Mouse (Mus musculus): Measurements from ENCODE around the gene Galnt6. TPM values are rescaled to one million over a fixed set of nuclear protein-coding genes. Genes with fewer than 3 reads are reported as not detected.

Gene Galnt6
- polyA plus RNA-seq, 1 experiment from 2014 or later = 1.6 TPM

GRCm38 (mm10) chr15:100642451-100642850, 86.7 kb downstream of the Galnt6 start:
- no peak overlapping the region for H3K4me2 ChIP-seq (ENCODE audit: low read depth, low read length)
- H3K27ac ChIP-seq (ENCODE audit: low read depth) = no peak overlapping the region
- no peak for TF ChIP-seq CTCF (IDR thresholded peaks at IDR 0.05; ENCODE audit: low read depth)
- no peak for TF ChIP-seq EP300 (IDR thresholded peaks at IDR 0.05; ENCODE audit: low read depth)
- H3K4me1 ChIP-seq (ENCODE audit: insufficient read depth) = no peaks in the 10 kb centered on the region
- no peak for DNase-seq
- no peak overlapping the region for H3K9ac ChIP-seq (replicated peaks)
- H3K36me3 ChIP-seq (replicated peaks; ENCODE audit: insufficient read depth, low read length) = peaks cover 2% of the 10 kb centered on the region; the same call in 1 of the 2 replicates
- WGBS (ENCODE audit: insufficient replicate concordance) = 90% methylated on average over 5 of the region's 7 CpGs
- ATAC-seq = no peak
- H3K27me3 ChIP-seq (ENCODE audit: insufficient read depth, low read length) = no peaks in the 10 kb centered on the region
- H3K9me3 ChIP-seq (ENCODE audit: low read length) = no peaks in the 10 kb centered on the region
- no peak overlapping the region for H3K4me3 ChIP-seq (ENCODE audit: low read depth, low read length)

Small RNAs within 50 kb of the gene (microRNA-seq; reads per million reads assigned to microRNA genes)
- gene Mir6961 = not detected

Other genes with a start within 250 kb of the Galnt6 start
- gene Csrnp2, start 233.9 kb downstream of the Galnt6 start, polyA plus RNA-seq (2015; fragmentation: Nextera tagmentation; extraction: Ambion mirVana) = 0.89 and 1.1 TPM in 2 replicates
- 4.0 TPM in 2 replicates for gene Tfcp2, start 177.4 kb downstream of the Galnt6 start, polyA plus RNA-seq (2015; fragmentation: Nextera tagmentation; extraction: Ambion mirVana)
- gene Pou6f1, start 129.4 kb downstream of the Galnt6 start, polyA plus RNA-seq (2015; fragmentation: Nextera tagmentation; extraction: Ambion mirVana) = 0.74 and 0.79 TPM in 2 replicates
- 145 and 146 TPM in 2 replicates for gene Dazap2, start 114.0 kb downstream of the Galnt6 start, polyA plus RNA-seq (2015; fragmentation: Nextera tagmentation; extraction: Ambion mirVana)
- 21.7 and 24.8 TPM in 2 replicates for gene Smagp, start 92.4 kb downstream of the Galnt6 start, polyA plus RNA-seq (2015; fragmentation: Nextera tagmentation; extraction: Ambion mirVana)
- 16.2 and 20.3 TPM in 2 replicates for gene Bin2, start 59.8 kb downstream of the Galnt6 start, polyA plus RNA-seq (2015; fragmentation: Nextera tagmentation; extraction: Ambion mirVana)
- 29.5 and 31.5 TPM in 2 replicates for gene Cela1, start 41.5 kb downstream of the Galnt6 start, polyA plus RNA-seq (2015; fragmentation: Nextera tagmentation; extraction: Ambion mirVana)
- 1.0 and 1.1 TPM in 2 replicates for gene Slc4a8, start 32.4 kb upstream of the Galnt6 start, polyA plus RNA-seq (2015; fragmentation: Nextera tagmentation; extraction: Ambion mirVana)
- gene Scn8a, start 140.5 kb upstream of the Galnt6 start, polyA plus RNA-seq (2015; fragmentation: Nextera tagmentation; extraction: Ambion mirVana) = 0.44 and 0.63 TPM in 2 replicates

All from liver, postnatal 0 days (tissue).